Mouse (Mus musculus) CH12.LX (cell line): Measurements from ENCODE around the gene Tead1. TPM values are rescaled to one million over a fixed set of nuclear protein-coding genes. Genes with fewer than 3 reads are reported as not detected.

ENCODE experiments used
- DNase-seq: peaks from one replicate; pipeline ENCODE4 v3.0.0-alpha.2; 2013; ENCODE audit errors: extremely low read depth
- H3K27ac ChIP-seq: 2 replicates; pipeline ENCODE4 v1.5.1; 2012; ENCODE audit warnings: low read depth, mild to moderate bottlenecking, control low read depth, moderate library complexity; ENCODE audit not compliant: insufficient read depth
- H3K27me3 ChIP-seq: replicated peaks from 2 replicates; pipeline ENCODE3; 2012; ENCODE audit warnings: inconsistent platforms
- H3K36me3 ChIP-seq, 2 experiments: replicated peaks in 1 of 2; 2 replicates each; pipeline versions ENCODE3 to v1.6.1; 2012; ENCODE audit warnings: inconsistent platforms in 1 of 2, low read length in 1 of 2, mild to moderate bottlenecking in 1 of 2, mixed read lengths in 1 of 2, moderate library complexity in 1 of 2; ENCODE audit not compliant: control insufficient read depth in 1 of 2, insufficient read depth in 1 of 2
- H3K4me1 ChIP-seq, 2 experiments: 2 replicates each; pipeline ENCODE4 v1.6.1; 2012; ENCODE audit warnings: inconsistent platforms in 1 of 2, moderate library complexity in 1 of 2; ENCODE audit not compliant: insufficient read depth in 2 of 2, control insufficient read depth in 1 of 2
- H3K4me2 ChIP-seq: 2 replicates; pipeline ENCODE4 v1.6.1; 2012; ENCODE audit warnings: low read depth, mild to moderate bottlenecking, control low read depth; ENCODE audit not compliant: poor library complexity, insufficient read depth, severe bottlenecking
- H3K4me3 ChIP-seq, 3 experiments: fragments of 150-350 bp in 1 of 3; sonication (generic) in 1 of 3; replicated peaks in 1 of 3; 2 replicates each; pipeline versions ENCODE3 to v1.5.1; 2011 to 2012; ENCODE audit warnings: low read depth in 2 of 3, low read length in 2 of 3, mild to moderate bottlenecking in 2 of 3, moderate library complexity in 2 of 3, control low read depth in 1 of 3, improper control_type of control experiment in 1 of 3, inconsistent platforms in 1 of 3, mixed read lengths in 1 of 3; ENCODE audit not compliant: poor library complexity in 1 of 3
- H3K79me2 ChIP-seq: replicated peaks from 2 replicates; pipeline ENCODE4 v1.6.1; 2012; ENCODE audit warnings: mild to moderate bottlenecking, moderate library complexity; ENCODE audit not compliant: control insufficient read depth, poor library complexity, insufficient read depth, severe bottlenecking; ENCODE audit errors: extremely low read depth
- H3K9ac ChIP-seq: 2 replicates; pipeline ENCODE4 v1.6.1; 2012; ENCODE audit warnings: low read depth, mild to moderate bottlenecking, control low read depth, moderate library complexity; ENCODE audit not compliant: insufficient read depth
- H3K9me3 ChIP-seq: replicated peaks from 2 replicates; pipeline ENCODE3; 2012; ENCODE audit warnings: low read length, inconsistent platforms, mixed read lengths
- CHD2 ChIP-seq: IDR thresholded peaks from 2 replicates; pipeline ENCODE4 v1.6.1; 2011; ENCODE audit warnings: low read length, improper control_type of control experiment
- CTCF ChIP-seq, 2 experiments: IDR thresholded peaks in 1 of 2; conservative IDR thresholded peaks in 1 of 2; 2 replicates each; pipeline ENCODE4 v1.5.1; 2011 to 2012; ENCODE audit warnings: low read depth in 2 of 2, low read length in 2 of 2, improper control_type of control experiment in 1 of 2, inconsistent platforms in 1 of 2, mild to moderate bottlenecking in 1 of 2, moderate library complexity in 1 of 2
- E2F4 ChIP-seq: IDR thresholded peaks from 2 replicates; pipeline ENCODE4 v1.6.1; 2011; ENCODE audit warnings: low read depth, low read length, improper control_type of control experiment; ENCODE audit not compliant: insufficient replicate concordance
- ETS1 ChIP-seq: conservative IDR thresholded peaks from 2 replicates; pipeline ENCODE4 v1.6.1; 2012; ENCODE audit warnings: low read depth, mild to moderate bottlenecking, inconsistent platforms, low read length, improper control_type of control experiment, moderate library complexity
- IRF4 ChIP-seq: IDR thresholded peaks from 2 replicates; pipeline ENCODE4 v1.6.1; 2014; ENCODE audit warnings: low read depth, mild to moderate bottlenecking, inconsistent platforms, low read length, improper control_type of control experiment
- MAFK ChIP-seq: IDR thresholded peaks from 2 replicates; pipeline ENCODE4 v1.6.1; 2011; ENCODE audit warnings: low read length, improper control_type of control experiment; ENCODE audit not compliant: insufficient replicate concordance
- MAZ ChIP-seq: IDR thresholded peaks from 2 replicates; pipeline ENCODE4 v1.6.1; 2012; ENCODE audit warnings: low read depth, mild to moderate bottlenecking, inconsistent platforms, low read length, improper control_type of control experiment, moderate library complexity
- MYC ChIP-seq: IDR thresholded peaks from 2 replicates; pipeline ENCODE4 v1.6.1; 2011; ENCODE audit warnings: low read depth, mild to moderate bottlenecking, improper control_type of control experiment, low read length
- NELFE ChIP-seq: IDR thresholded peaks from 2 replicates; pipeline ENCODE4 v1.6.1; 2011; ENCODE audit warnings: low read depth, low read length, improper control_type of control experiment
- POLR2AphosphoS2 ChIP-seq: IDR thresholded peaks from 2 replicates; pipeline ENCODE4 v1.6.1; 2011; ENCODE audit warnings: low read depth, low read length, improper control_type of control experiment
- RAD21 ChIP-seq: IDR thresholded peaks from 2 replicates; pipeline ENCODE4 v1.6.1; 2011; ENCODE audit warnings: low read depth, mild to moderate bottlenecking, low read length, improper control_type of control experiment, moderate library complexity
- RCOR1 ChIP-seq: conservative IDR thresholded peaks from 2 replicates; pipeline ENCODE4 v1.6.1; 2012; ENCODE audit warnings: low read depth, mild to moderate bottlenecking, inconsistent platforms, low read length, improper control_type of control experiment
- TBP ChIP-seq: conservative IDR thresholded peaks from 2 replicates; pipeline ENCODE4 v1.6.1; 2011; ENCODE audit warnings: low read depth, low read length, improper control_type of control experiment
- USF1 ChIP-seq: IDR thresholded peaks from 2 replicates; pipeline ENCODE4 v1.6.1; 2014; ENCODE audit warnings: low read depth, mild to moderate bottlenecking, inconsistent platforms, low read length, improper control_type of control experiment
- ZKSCAN1 ChIP-seq: IDR thresholded peaks from 2 replicates; pipeline ENCODE4 v1.6.1; 2012; ENCODE audit warnings: low read depth, inconsistent platforms, low read length, improper control_type of control experiment, borderline replicate concordance
- ZMIZ1 ChIP-seq: IDR thresholded peaks from 2 replicates; pipeline ENCODE4 v1.6.1; 2012; ENCODE audit warnings: low read depth, mild to moderate bottlenecking, inconsistent platforms, low read length, improper control_type of control experiment
- dilution Hi-C: fragments of 300-500 bp; cut with MboI; formaldehyde crosslinking; loops from 2 replicates; pipeline ENCODE4 v1.14.3; 2020; ENCODE audit warnings: low sequenced_read_pairs; ENCODE audit not compliant: extremely low pct_unique_long_range_greater_than_20kb, extremely low pct_ligation_motif_present
- in situ Hi-C: fragments of 300-500 bp; cut with MboI; formaldehyde crosslinking; loops from 3 replicates; pipeline ENCODE4 v1.14.3; 2019; ENCODE audit warnings: low sequenced_read_pairs, low pct_ligation_motif_present, low pct_unique_long_range_greater_than_20kb, mixed read lengths
- polyA plus RNA-seq: library from polyadenylated mRNA; unstranded; fragments of >175 nt; gene quantifications from 2 replicates; pipeline ENCODE4 v1.2.1, GENCODE M21; 2012; ENCODE audit warnings: low read depth; ENCODE audit not compliant: insufficient read length
- total RNA-seq, 2 experiments: library from RNA; depleted of rRNA; stranded (reverse); fragments of 300-350 nt in 1 of 2; fragments of >200 nt in 1 of 2; gene quantifications; 2 replicates each; pipeline ENCODE4 v1.2.3; 2012 to 2014

Gene Tead1
- total and polyA plus RNA-seq, 3 experiments = not detected

DNA sequence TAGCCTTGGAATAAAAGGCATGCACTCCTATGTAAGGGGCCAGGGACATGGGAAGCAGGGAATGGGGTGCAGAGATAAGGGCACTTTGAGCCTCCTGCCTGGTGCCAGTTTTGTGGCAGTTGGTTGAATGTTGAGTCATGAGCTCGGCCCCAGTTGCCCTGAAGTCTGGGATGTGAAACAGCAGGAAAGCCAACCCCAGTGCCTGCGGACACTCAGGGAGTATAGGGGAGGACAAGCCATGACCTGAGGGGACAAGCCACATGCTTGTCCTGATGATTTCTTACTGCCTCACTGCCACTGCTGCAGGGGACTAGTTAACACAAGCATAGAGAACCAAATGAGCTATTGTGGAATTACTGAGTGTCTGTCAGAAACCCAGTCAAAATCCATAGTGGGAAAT, 228.3 kb downstream of the Tead1 start:
- no peak overlapping the region for H3K27ac ChIP-seq
- no peaks in the 10 kb centered on the region for H3K4me1 ChIP-seq
- no peak for DNase-seq
- no peaks in the 10 kb centered on the region for H3K27me3 ChIP-seq
- no peak overlapping the region for H3K4me2 ChIP-seq
- H3K4me3 ChIP-seq = no peak overlapping the region
- no peak for TF ChIP-seq MAFK
- no peak for TF ChIP-seq IRF4
- TF ChIP-seq CTCF (conservative IDR thresholded peaks at IDR 0.05 in 1 of 2, IDR thresholded peaks at IDR 0.05 in 1 of 2; ENCODE audit: low read depth in 2 of 2, low read length in 2 of 2) = no peak
- TF ChIP-seq RAD21 = no peak
- no peak for TF ChIP-seq CHD2
- TF ChIP-seq NELFE = no peak
- dilution Hi-C loops = no loop called here
- H3K9ac ChIP-seq = no peak overlapping the region
- H3K36me3 ChIP-seq = no peaks in the 10 kb centered on the region
- no peaks in the 10 kb centered on the region for H3K79me2 ChIP-seq
- no peaks in the 10 kb centered on the region for H3K9me3 ChIP-seq
- in situ Hi-C loops = loop anchor here (25.0 kb wide), 1 partner anchor 355 kb away; no protein-coding TSS in a partner anchor

DNA sequence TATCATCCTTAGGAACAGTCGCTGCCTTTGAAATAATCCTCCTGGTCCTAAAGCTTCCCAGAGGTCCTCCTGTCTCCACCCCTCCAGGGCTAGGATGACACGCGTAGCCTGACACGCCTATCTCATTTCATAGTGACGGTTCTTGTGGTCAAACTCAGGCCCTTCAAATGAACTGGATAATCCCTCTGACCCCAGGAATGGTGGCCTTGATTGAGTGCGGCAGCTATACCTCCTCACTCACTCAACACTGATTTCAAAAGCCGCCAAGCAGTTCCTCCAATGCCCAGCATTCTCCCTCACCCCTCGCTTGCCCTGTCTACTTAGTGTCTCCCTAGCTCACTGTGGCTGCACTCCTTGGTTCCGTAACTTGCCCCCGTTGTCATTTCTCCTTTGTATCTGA, 230.0 kb downstream of the Tead1 start:
- no peaks in the 10 kb centered on the region for H3K36me3 ChIP-seq
- no peak overlapping the region for H3K4me3 ChIP-seq
- H3K4me1 ChIP-seq = no peaks in the 10 kb centered on the region; a peak in 1 of 4 replicates
- TF ChIP-seq CTCF (conservative IDR thresholded peaks at IDR 0.05 in 1 of 2, IDR thresholded peaks at IDR 0.05 in 1 of 2; ENCODE audit: low read depth in 2 of 2, low read length in 2 of 2) (no peak), CHD2 (no peak), POLR2AphosphoS2 (no peak), ZKSCAN1 (no peak), E2F4 (no peak), TBP (no peak), MYC (no peak), ZMIZ1 (no peak), USF1 (no peak), MAZ (no peak), RCOR1 (no peak), ETS1 (no peak)
- dilution Hi-C loops (no loop called here), in situ Hi-C loops (loop anchor here (25.0 kb wide), 1 partner anchor 353 kb away; no protein-coding TSS in a partner anchor)
- H3K9me3 ChIP-seq = no peaks in the 10 kb centered on the region
- H3K4me2 ChIP-seq = no peak overlapping the region
- no peaks in the 10 kb centered on the region for H3K79me2 ChIP-seq
- no peak overlapping the region for H3K27ac ChIP-seq
- H3K9ac ChIP-seq = no peak overlapping the region
- no peak for DNase-seq
- H3K27me3 ChIP-seq = no peaks in the 10 kb centered on the region
